Mouse (Mus musculus) embryonic facial prominence, embryonic 14.5 days (tissue): Measurements from ENCODE around the gene Lamtor5. TPM values are rescaled to one million over a fixed set of nuclear protein-coding genes. Genes with fewer than 3 reads are reported as not detected.

Source experiments
- ATAC-seq: fragments of 200-750 bp; cut with Nextera tagmentation; 2 replicates; pipeline ENCODE4 v1.8.0; 2017; ENCODE audit warnings: low read depth, moderate number of reproducible peaks, moderate TSS enrichment
- DNase-seq: peaks from one replicate; pipeline ENCODE4 v3.0.0-alpha.2; 2015; ENCODE audit warnings: low spot score
- H3K27ac ChIP-seq: fragments of 300-500 bp; sonication (generic); replicated peaks from 2 replicates; pipeline ENCODE4 v1.5.1; 2014; ENCODE audit warnings: low read depth, mild to moderate bottlenecking, low read length, moderate library complexity
- H3K27me3 ChIP-seq: fragments of 300-500 bp; sonication (generic); replicated peaks from 2 replicates; pipeline ENCODE4 v1.6.1; 2014; ENCODE audit warnings: low read length; ENCODE audit not compliant: control insufficient read depth, insufficient read depth
- H3K36me3 ChIP-seq: fragments of 300-500 bp; sonication (generic); 2 replicates; pipeline ENCODE4 v1.6.1; 2014; ENCODE audit warnings: low read length, mixed read lengths; ENCODE audit not compliant: control insufficient read depth, insufficient read depth
- H3K4me1 ChIP-seq: fragments of 300-500 bp; sonication (generic); 2 replicates; pipeline ENCODE4 v1.6.1; 2014; ENCODE audit warnings: antibody characterized with exemption, low read length; ENCODE audit not compliant: control insufficient read depth, insufficient read depth
- H3K4me2 ChIP-seq: fragments of 300-500 bp; sonication (generic); 2 replicates; pipeline ENCODE4 v1.6.1; 2014; ENCODE audit warnings: low read depth, mild to moderate bottlenecking, low read length, moderate library complexity, mixed read lengths
- H3K4me3 ChIP-seq: fragments of 300-500 bp; sonication (generic); 2 replicates; pipeline ENCODE4 v1.5.1; 2014; ENCODE audit warnings: low read depth, mild to moderate bottlenecking, low read length
- H3K9ac ChIP-seq: fragments of 300-500 bp; sonication (generic); 2 replicates; pipeline ENCODE4 v1.6.1; 2014; ENCODE audit warnings: low read depth, mild to moderate bottlenecking, low read length, moderate library complexity, mixed read lengths
- H3K9me3 ChIP-seq: fragments of 300-500 bp; sonication (generic); 2 replicates; pipeline ENCODE4 v1.6.1; 2016; ENCODE audit warnings: low read length; ENCODE audit not compliant: control insufficient read depth
- WGBS: fragments of 180-500 bp; shearing (Covaris S2); extraction: QIAGEN DNeasy Blood & Tissue Kit; methylation state at CpG from one replicate; pipeline ENCODE4 v1.1.7; 2014; 5-methylcytosine and 5-hydroxymethylcytosine counted together
- polyA plus RNA-seq: library from polyadenylated mRNA; unstranded; fragments of >200 nt; fragmentation: Nextera tagmentation; extraction: Ambion mirVana; gene quantifications from 2 replicates; pipeline ENCODE4 v1.2.1, GENCODE M21; 2014

Lamtor5 gene
- polyA plus RNA-seq, 1 experiment from 2014 or later, result 192 TPM

DNA sequence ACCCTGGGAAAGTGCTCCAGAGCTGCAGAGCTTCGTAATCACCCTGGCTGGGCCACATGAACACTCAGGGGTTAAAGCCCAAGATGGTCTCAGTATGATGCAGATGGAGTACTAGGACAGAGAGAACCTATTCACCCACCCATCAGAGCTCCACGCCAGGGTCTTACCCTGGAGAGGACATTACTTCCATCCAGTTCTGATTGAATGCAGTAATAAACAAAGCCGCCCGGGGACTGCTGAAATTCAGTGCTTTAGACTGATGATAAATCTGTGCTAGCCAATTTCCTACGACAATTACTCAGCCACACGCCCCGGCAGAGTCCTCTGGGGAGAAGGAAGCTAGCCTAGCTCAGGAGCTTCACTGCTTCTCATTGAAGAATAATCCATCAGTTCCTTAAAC, 21.9 kb upstream of the Lamtor5 start:
- ATAC-seq, result no peak
- no peaks in the 10 kb centered on the region for H3K36me3 ChIP-seq
- H3K9me3 ChIP-seq, result no peaks in the 10 kb centered on the region
- no peaks in the 10 kb centered on the region for H3K27me3 ChIP-seq
- no peak overlapping the region for H3K9ac ChIP-seq
- H3K4me1 ChIP-seq, result 0 out of 2 replicates have a peak, but pooled peaks cover 6% of the 10 kb centered on the region
- WGBS, result 61% methylated on average over 7 of the region's 7 CpGs
- no peak overlapping the region for H3K4me2 ChIP-seq
- no peak overlapping the region for H3K27ac ChIP-seq
- no peak for DNase-seq
- H3K4me3 ChIP-seq, result no peak overlapping the region

DNA sequence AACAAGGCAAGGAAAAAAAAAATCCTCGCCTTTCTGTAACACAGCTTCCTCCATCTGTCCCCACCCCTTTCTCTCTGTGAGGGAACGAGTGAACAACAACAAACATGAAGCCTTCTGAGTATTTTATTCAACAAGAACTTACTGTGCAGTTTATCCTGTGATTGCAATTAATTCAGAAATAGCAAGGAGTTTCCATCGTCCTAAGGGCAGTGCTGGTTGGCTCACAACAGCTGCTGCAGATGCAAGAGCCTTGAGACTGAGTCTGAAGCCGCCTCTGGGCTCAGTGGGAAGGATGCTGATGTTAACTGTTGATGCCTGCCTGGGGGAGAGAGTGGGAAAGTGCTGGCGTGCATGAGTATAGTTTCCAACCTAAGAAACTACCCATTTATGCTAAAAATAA, 20.7 kb upstream of the Lamtor5 start:
- DNase-seq, result no peak
- ATAC-seq, result no peak

DNA sequence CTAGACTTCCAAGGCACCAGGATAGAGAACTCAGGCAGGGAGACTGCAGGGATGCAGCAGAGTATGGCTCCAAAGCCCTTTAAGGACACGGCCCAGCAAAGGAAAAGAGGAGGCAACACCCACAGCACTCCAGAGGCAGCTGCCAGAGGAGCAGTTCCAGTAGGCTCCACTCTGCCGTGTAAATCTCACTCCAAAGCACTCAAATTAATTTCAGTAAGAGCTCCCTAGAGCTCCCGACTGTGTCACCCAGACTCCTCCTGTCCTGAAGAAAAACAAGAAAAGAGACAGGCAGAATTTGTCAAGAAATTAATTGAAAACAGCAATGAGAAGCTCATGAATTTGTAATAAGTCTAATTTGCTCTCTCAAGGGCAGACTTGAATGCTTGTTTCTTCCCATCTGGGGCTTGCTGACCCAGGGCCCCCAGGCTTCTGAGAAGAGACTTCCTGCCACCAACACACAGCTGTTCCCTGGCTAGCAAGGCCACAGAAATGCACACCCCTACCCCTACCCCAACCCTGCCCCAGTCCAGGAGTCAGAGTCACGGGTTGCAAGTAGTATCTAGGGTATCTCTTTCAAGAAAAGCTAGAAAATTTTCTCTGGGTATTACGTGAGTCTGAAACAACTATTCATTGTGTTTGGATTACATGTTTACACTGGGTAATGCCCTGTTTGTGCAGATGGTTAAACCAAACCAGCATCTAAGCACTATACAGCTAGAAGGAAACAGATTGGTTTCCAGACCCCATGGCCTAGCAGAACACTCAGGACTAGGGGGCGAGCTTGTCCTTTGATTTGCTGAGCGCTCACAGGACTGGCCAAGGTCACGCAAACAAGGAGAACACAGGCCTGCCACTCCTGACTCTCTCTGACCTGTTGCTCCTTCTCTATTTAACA, 17.5 kb upstream of the Lamtor5 start:
- Histone ChIP-seq H3K27me3 (no peaks in the 10 kb centered on the region), H3K4me3 (no peak overlapping the region), H3K9ac (no peak overlapping the region), H3K4me1 (0 out of 2 replicates have a peak, but pooled peaks cover 6% of the 10 kb centered on the region), H3K4me2 (no peak overlapping the region), H3K36me3 (no peaks in the 10 kb centered on the region), H3K9me3 (no peaks in the 10 kb centered on the region), H3K27ac (0 out of 2 replicates have a peak overlapping the region, but pooled peaks have one; percentile 21)
- ATAC-seq (peak; percentile 62; the same call in 1 of the 2 replicates), DNase-seq (no peak)
- 36% methylated on average over 8 of the region's 8 CpGs for WGBS

More for the DNA sequence above, 20.7 kb upstream of the Lamtor5 start:
- Histone ChIP-seq H3K27me3 (no peaks in the 10 kb centered on the region), H3K27ac (no peak overlapping the region), H3K9me3 (no peaks in the 10 kb centered on the region), H3K36me3 (no peaks in the 10 kb centered on the region), H3K4me3 (no peak overlapping the region), H3K9ac (no peak overlapping the region), H3K4me2 (no peak overlapping the region), H3K4me1 (0 out of 2 replicates have a peak, but pooled peaks cover 6% of the 10 kb centered on the region)
- WGBS, result 54% methylated on average over 5 of the region's 5 CpGs

DNA sequence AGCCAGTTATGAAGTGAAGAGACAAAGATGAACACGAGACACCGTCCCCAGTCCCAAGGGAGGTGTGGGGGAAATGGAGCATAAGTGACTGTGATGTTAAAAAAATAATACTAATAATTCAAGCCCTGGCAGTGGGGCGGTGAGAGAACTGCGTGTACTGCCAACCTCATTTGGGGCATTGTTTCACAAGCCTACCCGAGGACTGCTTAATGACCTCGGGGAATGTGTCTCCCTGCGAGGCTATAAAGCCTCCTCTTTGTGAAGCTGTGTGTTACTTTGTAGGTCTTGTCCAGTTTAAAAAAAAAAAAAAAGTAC, 16.9 kb upstream of the Lamtor5 start:
- DNase-seq (no peak), ATAC-seq (peak; percentile 19; the same call in 1 of the 2 replicates)
- H3K4me2 ChIP-seq, result no peak overlapping the region
- H3K9me3 ChIP-seq, result no peaks in the 10 kb centered on the region
- H3K9ac ChIP-seq, result no peak overlapping the region
- 38% methylated on average over 7 of the region's 7 CpGs for WGBS
- H3K36me3 ChIP-seq, result no peaks in the 10 kb centered on the region
- H3K27me3 ChIP-seq, result no peaks in the 10 kb centered on the region
- H3K4me1 ChIP-seq, result 0 out of 2 replicates have a peak, but pooled peaks cover 6% of the 10 kb centered on the region
- H3K4me3 ChIP-seq, result no peak overlapping the region
- H3K27ac ChIP-seq, result 0 out of 2 replicates have a peak overlapping the region, but pooled peaks have one; percentile 21

DNA sequence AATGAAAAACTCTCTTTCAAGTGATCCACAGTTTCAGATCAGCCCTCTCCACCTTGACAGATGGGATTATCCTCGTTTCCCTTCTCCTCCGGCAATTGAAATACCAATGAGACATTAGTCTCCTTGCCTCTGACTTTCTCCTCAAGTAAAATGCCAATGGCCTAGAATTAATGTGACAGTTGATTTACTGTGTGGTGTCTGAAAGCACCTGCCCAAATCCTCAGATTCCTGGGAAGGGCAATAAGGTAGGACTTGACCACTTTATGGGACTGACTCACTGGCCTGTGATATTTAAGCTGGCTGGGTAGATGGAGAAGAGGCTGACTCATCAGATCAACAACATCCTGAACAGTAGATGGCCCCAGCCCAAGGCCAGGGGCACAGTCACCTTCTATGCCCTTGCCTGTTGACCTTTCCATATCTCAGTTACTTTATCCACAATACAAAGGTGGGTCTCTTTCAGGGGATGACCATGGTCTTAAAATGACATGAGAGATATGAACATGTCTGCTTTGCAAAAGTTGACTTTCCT, 11.8 kb upstream of the Lamtor5 start:
- Histone ChIP-seq H3K4me1 (no peaks in the 10 kb centered on the region), H3K36me3 (no peaks in the 10 kb centered on the region), H3K27me3 (no peaks in the 10 kb centered on the region), H3K9ac (no peak overlapping the region), H3K4me3 (no peak overlapping the region), H3K9me3 (no peaks in the 10 kb centered on the region), H3K4me2 (no peak overlapping the region), H3K27ac (no peak overlapping the region)
- DNase-seq (no peak), ATAC-seq (no peak)
- WGBS, result 74% methylated on average over 2 of the region's 2 CpGs

DNA sequence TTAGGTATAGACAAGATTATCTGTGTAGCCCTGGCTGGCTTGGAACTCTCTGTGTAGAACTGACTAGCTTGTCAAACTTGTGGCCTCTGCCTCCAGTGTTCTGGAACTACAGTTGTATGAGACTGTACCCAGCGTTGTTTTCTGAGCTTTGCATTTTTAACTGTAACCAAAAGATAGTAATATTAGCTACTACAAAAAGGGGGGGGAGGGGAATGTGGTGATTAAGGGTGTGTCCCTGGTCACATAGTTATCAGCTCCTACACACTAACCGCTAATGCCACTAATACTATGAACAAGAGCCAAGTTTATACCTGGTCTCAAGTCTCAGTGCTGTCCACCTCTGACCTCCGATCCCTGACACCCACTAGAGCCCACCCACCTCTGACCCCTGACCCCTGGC, 6.2 kb upstream of the Lamtor5 start:
- Histone ChIP-seq H3K27ac (no peak overlapping the region), H3K4me2 (no peak overlapping the region), H3K27me3 (no peaks in the 10 kb centered on the region; the same call in 1 of the 2 replicates), H3K4me3 (no peak overlapping the region), H3K9ac (no peak overlapping the region), H3K36me3 (no peaks in the 10 kb centered on the region), H3K9me3 (no peaks in the 10 kb centered on the region), H3K4me1 (no peaks in the 10 kb centered on the region)
- 84% methylated on average over 3 of the region's 3 CpGs for WGBS
- ATAC-seq, result no peak
- no peak for DNase-seq

DNA sequence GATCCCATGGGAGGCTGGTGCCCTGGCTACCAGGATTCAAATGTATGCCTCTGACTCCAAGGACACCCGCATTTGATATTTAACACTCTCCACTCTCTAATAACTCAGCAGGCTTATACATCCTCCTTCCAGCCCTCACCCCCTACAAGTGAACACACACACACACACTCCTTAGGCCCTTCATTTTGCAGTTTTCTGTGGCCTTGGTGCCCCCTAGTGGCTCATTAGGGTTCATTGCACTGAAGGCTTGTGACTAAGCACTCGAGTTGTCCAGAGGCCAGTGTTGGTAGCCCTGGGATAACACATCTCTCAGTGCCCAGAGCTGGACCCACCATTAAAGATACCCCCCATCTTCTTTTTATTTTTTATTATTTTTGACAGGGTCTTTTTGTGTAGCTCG, 4.8 kb upstream of the Lamtor5 start:
- 8% methylated on average over 3 of the region's 3 CpGs for WGBS
- no peaks in the 10 kb centered on the region; the same call in 1 of the 2 replicates for H3K27me3 ChIP-seq
- H3K9me3 ChIP-seq, result no peaks in the 10 kb centered on the region
- no peak overlapping the region for H3K4me2 ChIP-seq
- DNase-seq (peak; percentile 74), ATAC-seq (0 out of 2 replicates have a peak, but pooled peaks have one; percentile 62)
- H3K4me3 ChIP-seq, result no peak overlapping the region
- H3K4me1 ChIP-seq, result no peaks in the 10 kb centered on the region
- H3K36me3 ChIP-seq, result no peaks in the 10 kb centered on the region
- no peak overlapping the region for H3K27ac ChIP-seq
- no peak overlapping the region for H3K9ac ChIP-seq

DNA sequence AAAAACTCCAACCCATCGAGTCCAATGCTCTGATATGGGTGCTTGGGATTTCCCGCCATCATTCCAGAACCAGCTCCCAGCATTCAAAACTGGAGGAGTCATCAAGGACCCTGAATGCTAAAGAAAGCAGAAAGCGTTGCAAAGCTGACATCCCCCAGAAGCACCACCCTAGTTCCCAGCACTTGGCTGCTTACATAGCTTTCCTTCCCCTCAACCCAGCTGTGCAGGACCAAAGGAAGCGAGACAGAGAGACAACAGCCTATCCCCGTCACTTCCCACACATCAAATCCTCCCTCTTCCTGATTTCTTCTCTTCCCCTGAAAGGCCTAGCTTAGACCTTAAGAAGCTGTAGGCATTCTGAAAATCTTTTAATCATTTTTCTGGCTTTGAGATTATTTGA, 3.3 kb upstream of the Lamtor5 start:
- no peaks in the 10 kb centered on the region for H3K36me3 ChIP-seq
- ATAC-seq (no peak), DNase-seq (no peak)
- no peak overlapping the region for H3K27ac ChIP-seq
- H3K9me3 ChIP-seq, result no peaks in the 10 kb centered on the region
- no peak overlapping the region for H3K4me2 ChIP-seq
- no peaks in the 10 kb centered on the region; the same call in 1 of the 2 replicates for H3K27me3 ChIP-seq
- no peak overlapping the region for H3K4me3 ChIP-seq
- WGBS, result 57% methylated on average over 5 of the region's 5 CpGs
- H3K4me1 ChIP-seq, result peaks cover 9% of the 10 kb centered on the region
- no peak overlapping the region for H3K9ac ChIP-seq
